Mouse (Mus musculus) adrenal gland, postnatal 25 days (tissue): ENCODE measurements at regions not wholly inside any gene's neighbourhood (a gene's known extent, or its start where the extent isn't known, plus 50 kb on each side); places are given as distances from the start of the nearest gene placed in this dataset.

Experiments
- DNase-seq: peaks from one replicate; pipeline ENCODE4 v3.0.0; 2021; ENCODE audit warnings: mixed read lengths

DNA sequence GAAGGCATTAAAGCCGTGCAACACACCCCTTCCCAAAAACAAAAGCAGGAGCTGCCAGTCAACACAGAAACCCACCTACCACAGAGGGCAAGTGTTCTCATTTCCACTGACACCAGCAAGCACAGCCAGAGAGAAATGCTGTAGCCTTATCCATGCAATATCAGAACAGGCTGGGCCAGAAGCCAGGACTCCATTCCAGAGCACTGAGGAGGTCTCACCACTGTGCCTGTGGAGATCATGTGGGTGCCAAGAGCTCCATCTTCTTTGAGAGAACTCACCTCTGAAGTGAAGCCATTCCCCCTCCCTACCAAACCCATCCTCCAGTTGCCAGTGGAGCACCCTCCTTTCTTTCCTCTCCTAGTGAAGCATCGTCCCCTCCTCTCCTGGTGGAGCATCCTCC is 270.7 kb upstream of the Hs6st1 start:
- DNase-seq, result no peak

- no peak for DNase-seq
These were observed 262.7 kb upstream of the Hs6st1 start for GRCm38 (mm10) chr1:35805546-35805945.

GRCm38 (mm10) chr1:35806329-35806728 is 261.9 kb upstream of the Hs6st1 start:
- DNase-seq, result no peak

DNA sequence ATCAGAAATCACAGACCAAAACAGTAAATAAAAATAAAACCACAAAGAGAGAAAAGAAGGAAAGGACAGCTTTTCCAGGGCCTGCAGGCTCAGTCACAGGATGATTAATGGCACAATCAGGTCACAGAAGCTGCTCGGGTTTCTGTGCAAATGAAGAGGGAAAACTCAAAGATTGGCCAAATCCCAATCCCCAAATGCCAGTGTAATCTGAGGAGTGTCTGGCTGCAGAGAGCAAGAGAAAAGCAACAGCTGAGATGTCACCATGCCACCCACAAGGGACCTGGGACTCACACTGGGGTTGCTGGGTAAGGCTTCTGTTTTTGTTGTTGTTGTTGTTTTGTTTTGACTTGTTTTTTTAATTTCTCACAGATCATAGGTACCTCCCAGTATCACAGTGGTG is 261.5 kb upstream of the Hs6st1 start:
- no peak for DNase-seq

DNA sequence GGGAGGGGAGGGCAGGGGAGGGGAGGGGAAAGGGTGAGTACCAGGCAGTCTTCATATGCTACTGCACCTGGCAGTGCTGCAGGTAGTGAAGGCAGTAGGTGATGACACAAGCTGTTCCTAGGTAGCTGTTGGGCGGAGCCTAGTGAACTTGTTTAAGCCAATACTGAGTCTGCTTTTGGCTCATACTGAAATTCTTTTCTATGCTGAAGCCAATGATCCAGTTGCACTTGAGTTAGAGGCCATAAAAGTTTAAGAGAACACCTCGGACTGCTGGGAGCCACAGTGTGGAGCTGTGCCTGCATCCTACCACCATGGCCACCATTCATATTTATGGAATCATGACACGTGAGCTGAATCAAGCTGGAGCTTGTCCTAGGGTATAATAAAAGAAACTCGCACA is 259.3 kb upstream of the Hs6st1 start:
- no peak for DNase-seq

DNA sequence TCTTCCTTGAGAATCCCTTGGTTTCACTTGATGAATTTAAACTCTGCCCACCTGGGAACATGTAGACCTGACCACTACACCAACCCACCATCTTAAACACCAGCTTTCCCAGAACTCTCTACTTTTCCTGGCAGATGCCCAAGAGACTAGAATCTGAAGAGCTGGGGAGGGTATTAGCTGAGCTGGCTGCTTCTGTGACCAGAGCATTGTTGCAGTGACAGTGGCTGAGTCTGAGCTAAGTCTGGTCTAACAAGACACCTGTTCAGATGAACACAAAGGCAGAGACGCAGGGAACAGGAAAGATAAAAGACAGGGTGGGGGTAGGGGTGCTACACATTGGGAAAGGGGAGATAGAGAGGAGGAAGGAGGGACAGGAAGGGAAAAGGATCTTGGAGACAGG is 258.9 kb upstream of the Hs6st1 start:
- DNase-seq, result no peak

DNA sequence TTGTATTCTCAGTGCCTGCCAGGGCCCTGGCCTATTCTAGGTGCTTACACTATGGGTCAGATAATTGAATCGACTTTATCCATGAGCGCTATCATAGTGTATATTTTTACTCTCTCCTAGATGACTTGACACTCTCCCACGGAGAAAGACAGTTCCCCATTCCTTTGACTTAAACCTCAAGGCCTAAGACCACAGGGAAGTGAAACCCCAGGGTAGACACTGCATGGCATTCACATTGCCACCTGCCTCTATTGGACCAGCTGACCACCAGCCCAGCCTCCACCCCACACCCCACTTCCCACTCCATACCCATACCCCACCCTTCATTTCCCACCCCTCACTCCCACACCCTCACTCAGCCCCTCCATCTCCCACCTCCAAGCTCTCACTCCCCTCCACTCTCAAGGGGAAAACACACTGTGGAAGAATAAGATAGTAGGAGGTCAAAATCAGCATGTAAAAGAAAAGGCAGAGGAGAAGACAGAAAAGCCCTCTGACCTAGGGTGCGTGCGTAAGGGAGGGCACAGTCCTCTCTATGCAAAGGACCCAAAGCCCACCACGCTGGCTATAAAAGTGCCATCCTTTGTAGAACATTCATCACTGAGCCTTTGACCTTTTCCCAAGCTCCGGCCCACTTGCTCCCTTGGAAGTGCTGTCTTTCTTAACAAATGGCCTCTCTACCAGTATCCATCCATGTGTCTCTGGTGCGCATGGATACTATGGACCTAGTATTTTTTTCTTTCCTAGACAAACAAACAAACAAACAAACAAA is 257.4 kb upstream of the Hs6st1 start:
- DNase-seq, result no peak

DNA sequence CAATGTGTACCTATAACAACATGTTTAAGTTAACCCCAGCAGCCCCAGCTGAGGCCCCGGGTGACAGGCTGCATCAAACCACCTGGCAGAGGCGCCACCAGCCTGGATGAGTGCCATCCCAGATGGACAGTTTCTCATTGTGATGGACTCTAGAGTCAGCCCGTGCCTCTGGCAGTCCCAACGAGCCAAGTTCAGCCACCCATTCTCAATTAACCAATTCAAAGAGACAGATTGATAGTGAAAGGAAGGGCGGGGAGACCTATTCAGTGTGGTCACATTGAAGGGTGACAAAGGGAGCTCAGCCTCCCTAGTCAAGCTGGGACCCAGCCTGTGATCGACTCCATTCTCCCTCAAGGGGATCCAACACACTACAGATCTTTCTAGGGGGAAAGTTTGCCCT is 256.8 kb upstream of the Hs6st1 start:
- no peak for DNase-seq

- no peak for DNase-seq
These were observed 256.4 kb upstream of the Hs6st1 start for GRCm38 (mm10) chr1:35811795-35812194.

GRCm38 (mm10) chr1:35813625-35814024 is 254.6 kb upstream of the Hs6st1 start:
- no peak for DNase-seq

DNA sequence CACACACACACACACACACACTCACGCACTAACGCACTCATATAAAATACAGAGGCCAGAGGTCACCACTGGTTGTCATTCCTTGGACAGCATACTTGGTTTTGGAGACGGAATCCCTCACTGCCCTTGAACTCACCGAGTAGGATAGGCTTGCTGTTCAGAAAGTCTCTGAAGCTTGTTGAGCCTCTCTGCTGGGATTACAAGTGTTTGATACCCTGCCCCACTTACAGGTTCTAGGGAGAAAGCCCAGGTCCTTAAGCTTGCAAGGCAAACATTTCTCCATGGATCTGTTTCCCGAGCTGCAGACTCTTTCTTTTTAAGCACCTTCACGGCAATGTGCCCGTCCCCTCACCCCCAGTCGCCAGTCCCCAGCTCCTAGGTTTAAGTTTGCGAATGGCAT is 254.0 kb upstream of the Hs6st1 start:
- no peak for DNase-seq

DNA sequence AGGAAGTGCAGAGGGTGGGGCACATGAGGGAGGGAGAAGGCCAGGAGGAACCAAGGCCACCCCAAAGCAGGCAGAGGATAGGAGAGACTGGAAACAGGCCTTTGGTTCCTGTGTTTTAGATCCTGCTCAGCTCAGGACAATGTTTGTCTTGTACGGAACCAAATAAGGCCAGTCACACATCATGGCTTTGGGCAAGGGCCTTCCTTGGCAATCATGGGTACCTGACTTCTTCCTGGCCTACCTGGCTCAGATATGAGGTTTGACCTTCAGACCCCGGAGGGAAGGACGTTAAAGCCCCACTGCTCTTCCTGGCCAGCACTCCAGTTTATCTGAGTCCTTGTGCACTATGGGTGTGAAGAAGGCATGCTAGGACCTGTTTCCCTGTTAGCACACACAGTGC is 253.4 kb upstream of the Hs6st1 start:
- DNase-seq, result no peak

- no peak for DNase-seq
These were observed 246.4 kb upstream of the Hs6st1 start for GRCm38 (mm10) chr1:35821791-35822190.

DNA sequence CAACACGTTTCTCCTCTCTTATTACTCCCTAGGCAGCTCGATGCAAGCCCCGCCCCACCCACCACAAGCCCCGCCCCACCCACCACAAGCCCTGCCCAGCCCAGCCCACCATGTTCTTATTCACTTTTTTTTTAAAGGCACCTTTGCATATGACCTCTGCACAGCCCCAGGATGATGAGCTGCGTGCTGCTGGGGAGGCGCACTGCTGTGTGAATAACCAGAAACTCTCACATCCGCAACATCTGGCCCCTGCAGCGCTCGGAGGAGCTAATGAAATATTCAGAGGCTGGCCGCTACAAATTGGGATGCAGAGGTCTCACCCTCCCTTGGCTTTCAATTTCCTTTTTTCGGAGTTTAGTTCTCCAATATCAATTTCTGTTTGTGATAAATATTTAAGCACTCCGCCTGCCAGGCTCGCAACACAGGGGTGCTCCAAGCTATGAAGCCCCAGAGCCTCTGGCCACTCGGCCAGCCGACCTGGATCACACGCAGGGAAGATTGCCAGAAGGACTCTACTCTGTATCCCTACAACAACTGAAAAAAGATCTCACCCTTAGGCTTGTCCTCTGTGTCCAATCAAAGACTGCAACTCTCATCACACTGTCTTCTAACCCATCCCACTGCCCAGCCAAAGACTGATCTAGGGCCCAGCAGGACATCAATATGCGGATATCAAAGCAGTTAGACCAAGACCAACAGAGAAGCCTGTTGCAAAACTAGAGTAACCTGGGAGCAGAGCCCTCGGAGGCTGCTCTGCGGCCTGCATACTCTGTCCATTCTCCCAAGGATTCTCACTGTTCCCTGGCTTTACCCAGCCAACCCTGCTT is 245.6 kb upstream of the Hs6st1 start:
- DNase-seq, result no peak

GRCm38 (mm10) chr1:35823496-35823895 is 244.7 kb upstream of the Hs6st1 start:
- DNase-seq, result no peak

DNA sequence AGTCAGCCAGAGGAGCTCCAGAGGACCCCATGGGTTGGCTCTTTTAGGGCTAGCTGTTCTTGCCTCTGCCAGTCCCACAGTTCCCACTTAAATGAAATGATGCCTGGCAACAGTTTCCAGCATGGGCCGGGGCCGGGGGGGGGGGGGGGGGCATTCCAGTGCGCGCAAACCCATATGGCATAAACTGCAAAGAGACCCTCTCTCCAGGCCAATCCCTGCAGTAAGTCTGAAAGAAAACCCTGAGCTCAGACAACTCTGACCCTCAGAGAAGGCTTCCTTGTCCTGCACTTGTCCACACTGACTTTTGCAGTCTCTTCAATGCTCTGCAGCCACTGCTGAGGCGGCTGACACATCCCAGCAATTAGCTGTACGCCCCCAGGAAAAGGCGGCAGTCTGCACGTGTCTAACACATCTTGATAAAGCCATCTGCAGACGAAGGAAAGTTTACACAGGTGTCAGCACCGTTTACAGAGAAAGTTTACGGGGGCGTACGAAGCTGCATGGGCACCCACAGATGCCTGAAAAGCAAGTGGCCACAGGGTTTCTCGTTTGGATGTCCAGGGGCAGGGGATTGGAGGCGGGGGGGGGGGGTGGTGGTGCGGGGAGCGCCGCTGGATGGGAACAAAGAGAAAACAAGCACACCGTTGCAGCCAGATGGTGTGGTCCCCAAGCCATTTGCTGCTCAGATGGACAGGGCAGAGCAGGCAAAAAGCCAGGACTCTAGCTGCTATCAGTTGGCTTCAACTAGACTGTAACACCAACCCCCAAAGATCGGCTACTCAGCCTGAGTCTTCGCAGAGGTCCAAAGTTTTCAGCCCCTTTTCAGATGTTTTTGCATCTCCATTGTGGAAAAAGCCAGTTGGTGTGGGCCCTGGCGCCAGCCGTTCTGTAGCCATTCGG is 244.0 kb upstream of the Hs6st1 start:
- DNase-seq, result no peak

GRCm38 (mm10) chr1:35825531-35825966 is 242.7 kb upstream of the Hs6st1 start:
- DNase-seq, result no peak

DNA sequence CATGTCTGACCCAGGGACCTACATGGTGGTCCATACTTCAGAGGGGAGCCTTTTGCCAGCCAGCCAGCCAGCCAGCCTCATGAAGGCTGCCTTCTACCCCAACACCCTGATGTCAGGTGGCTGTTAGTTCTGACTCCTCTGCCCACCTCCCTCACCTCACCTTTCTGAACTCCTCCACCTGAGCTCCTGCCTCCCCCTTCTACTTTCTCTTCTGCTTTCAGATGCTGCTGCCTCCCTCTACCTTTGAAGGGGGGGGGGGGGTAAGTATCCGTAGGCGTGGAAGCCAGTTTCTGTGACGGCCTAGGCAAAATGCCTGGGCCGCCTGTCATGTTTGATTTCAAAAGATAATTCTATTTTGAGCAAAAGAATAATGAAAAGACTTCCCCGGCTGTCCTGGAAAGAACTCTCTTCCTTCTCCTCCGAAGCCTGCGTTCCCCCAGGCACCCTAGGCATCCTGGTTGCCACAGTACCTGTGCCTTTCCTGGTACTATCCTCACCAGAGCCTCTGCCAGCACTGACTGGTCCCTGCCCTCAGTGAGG is 241.6 kb upstream of the Hs6st1 start:
- DNase-seq, result no peak

DNA sequence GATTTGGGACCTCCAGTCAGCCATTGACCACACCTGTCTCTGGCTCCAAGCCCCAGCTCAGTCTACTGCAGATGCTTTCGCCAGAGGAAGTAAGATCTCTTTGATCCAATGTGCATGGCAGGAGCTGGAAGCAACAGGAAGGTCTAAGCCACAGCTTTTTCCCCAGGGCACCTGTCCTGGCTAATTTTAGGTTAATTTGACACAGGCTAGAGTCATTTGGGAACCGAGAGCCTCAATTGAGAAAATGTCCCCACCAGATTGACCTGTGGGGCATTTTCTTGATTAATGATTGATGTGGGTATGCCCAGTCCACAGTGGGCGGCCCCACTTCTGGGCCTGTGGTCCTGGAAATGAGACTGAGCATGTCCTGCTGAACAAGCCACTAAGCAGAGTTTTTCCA is 240.7 kb upstream of the Hs6st1 start:
- DNase-seq, result no peak

GRCm38 (mm10) chr1:35834180-35834579 is 234.0 kb upstream of the Hs6st1 start:
- DNase-seq, result no peak

- DNase-seq, result no peak
These were observed 231.6 kb upstream of the Hs6st1 start for GRCm38 (mm10) chr1:35836552-35836951.

GRCm38 (mm10) chr1:35838625-35839024 is 229.6 kb upstream of the Hs6st1 start:
- no peak for DNase-seq
